Mouse (Mus musculus) liver, adult 2 months (tissue): ENCODE measurements around the gene Smtn. TPM values are rescaled to one million over a fixed set of nuclear protein-coding genes. Genes with fewer than 3 reads are reported as not detected.
A peak's percentile ranks its signal among the peaks of the same experiment; 100 is the strongest.

Experiments used
- DNase-seq: peaks from one replicate; pipeline ENCODE4 v3.0.0-alpha.2; 2011; ENCODE audit warnings: low read depth, low spot score; ENCODE audit errors: extremely low read depth
- H3K27ac ChIP-seq: fragments of 200-500 bp; replicated peaks from 2 replicates; pipeline ENCODE4 v1.5.1; 2012; ENCODE audit warnings: low read depth, mild to moderate bottlenecking, control low read depth, inconsistent platforms, low read length; ENCODE audit not compliant: insufficient read depth
- H3K27me3 ChIP-seq: fragments of 200-500 bp; 2 replicates; pipeline ENCODE4 v1.6.1; 2012; ENCODE audit warnings: mild to moderate bottlenecking, moderate library complexity, low read length, inconsistent platforms; ENCODE audit not compliant: control insufficient read depth, insufficient read depth
- H3K36me3 ChIP-seq: fragments of 200-500 bp; 2 replicates; pipeline ENCODE4 v1.6.1; 2012; ENCODE audit warnings: low read length, inconsistent platforms; ENCODE audit not compliant: control insufficient read depth, insufficient read depth
- H3K4me1 ChIP-seq: fragments of 200-500 bp; 2 replicates; pipeline ENCODE4 v1.6.1; 2011; ENCODE audit warnings: low read length; ENCODE audit not compliant: control insufficient read depth, insufficient read depth
- H3K4me3 ChIP-seq: fragments of 200-500 bp; 2 replicates; pipeline ENCODE4 v1.5.1; 2011; ENCODE audit warnings: low read depth, mild to moderate bottlenecking, control low read depth, low read length, moderate library complexity; ENCODE audit not compliant: insufficient read depth
- H3K79me2 ChIP-seq: fragments of 200-500 bp; 2 replicates; pipeline ENCODE4 v1.6.1; 2012; ENCODE audit warnings: inconsistent platforms, mild to moderate bottlenecking, low read length, moderate library complexity; ENCODE audit not compliant: control insufficient read depth, insufficient read depth
- H3K9ac ChIP-seq: fragments of 200-500 bp; 2 replicates; pipeline ENCODE4 v1.6.1; 2012; ENCODE audit warnings: low read depth, mild to moderate bottlenecking, control low read depth, inconsistent platforms, low read length
- CTCF ChIP-seq: fragments of 200-500 bp; IDR thresholded peaks from 2 replicates; pipeline ENCODE4 v1.5.1; 2011; ENCODE audit warnings: low read depth, low read length, control low read depth
- POLR2A ChIP-seq: fragments of 200-500 bp; IDR thresholded peaks from 2 replicates; pipeline ENCODE4 v1.6.1; 2011; ENCODE audit warnings: low read length, control low read depth; ENCODE audit not compliant: insufficient read depth; ENCODE audit errors: extremely low read depth
- WGBS: fragments of 180-500 bp; shearing (Covaris S2); methylation state at CpG from one replicate; pipeline ENCODE4 v1.1.7; 2018; 5-methylcytosine and 5-hydroxymethylcytosine counted together
- polyA plus RNA-seq: library from polyadenylated mRNA; depleted of rRNA; stranded (reverse); fragments of >200 nt; gene quantifications from 2 replicates; pipeline ENCODE4 v1.2.3, GENCODE M21; 2012; rRNA removed
- total RNA-seq: library from RNA; depleted of rRNA; stranded (reverse); fragments of >200 nt; gene quantifications from 2 replicates; pipeline ENCODE4 v1.2.3, GENCODE M21; 2014; rRNA removed

The Smtn gene
- 2.2 and 4.4 TPM in 2 replicates for total RNA-seq
- 2.8 and 2.9 TPM in 2 replicates for polyA plus RNA-seq

GRCm38 (mm10) chr11:3540451-3541085 lies at the start of gene Smtn:
Gene Smtn (minus strand): TSS chr11:3540612.
- no peak for TF ChIP-seq CTCF
- no peak for TF ChIP-seq POLR2A
- no peaks in the 10 kb centered on the region for H3K36me3 ChIP-seq
- DNase-seq: no peak
- WGBS: 94% methylated on average over 23 of the region's 23 CpGs
- peaks cover 5% of the 10 kb centered on the region; the same call in 1 of the 2 replicates for H3K4me1 ChIP-seq
- peak within 1 kb of the TSS; percentile 42 for H3K4me3 ChIP-seq
- H3K27ac ChIP-seq: 0 out of 2 replicates have a peak within 1 kb of the TSS, but pooled peaks have one; percentile 11
- H3K9ac ChIP-seq: no peak within 1 kb of the TSS; the same call in 1 of the 2 replicates
- H3K27me3 ChIP-seq: no peaks in the 10 kb centered on the region
- H3K79me2 ChIP-seq: no peaks in the 10 kb centered on the region

GRCm38 (mm10) chr11:3588036-3588672 lies 47.7 kb upstream of the Smtn start:
- no peaks in the 10 kb centered on the region for H3K27me3 ChIP-seq
- no peak overlapping the region for H3K4me3 ChIP-seq
- no peak for DNase-seq
- no peak for TF ChIP-seq POLR2A
- TF ChIP-seq CTCF: no peak
- H3K79me2 ChIP-seq: no peaks in the 10 kb centered on the region
- H3K9ac ChIP-seq: no peak overlapping the region
- no peaks in the 10 kb centered on the region for H3K4me1 ChIP-seq
- 80% methylated on average over 11 of the region's 11 CpGs for WGBS
- no peak overlapping the region for H3K27ac ChIP-seq
- H3K36me3 ChIP-seq: no peaks in the 10 kb centered on the region

- 30% methylated on average over 4 of the region's 4 CpGs for WGBS
- no peak overlapping the region for H3K27ac ChIP-seq
- no peaks in the 10 kb centered on the region for H3K27me3 ChIP-seq
- H3K4me3 ChIP-seq: no peak overlapping the region
- H3K4me1 ChIP-seq: no peaks in the 10 kb centered on the region
- no peaks in the 10 kb centered on the region for H3K36me3 ChIP-seq
- no peaks in the 10 kb centered on the region for H3K79me2 ChIP-seq
- H3K9ac ChIP-seq: no peak overlapping the region
- DNase-seq: no peak
- no peak for TF ChIP-seq CTCF
- no peak for TF ChIP-seq POLR2A
Measured at GRCm38 (mm10) chr11:3587350-3587749, 46.9 kb upstream of the Smtn start.

- Histone ChIP-seq H3K4me3 (no peak overlapping the region), H3K79me2 (no peaks in the 10 kb centered on the region), H3K27ac (no peak overlapping the region), H3K27me3 (no peaks in the 10 kb centered on the region), H3K9ac (no peak overlapping the region), H3K36me3 (no peaks in the 10 kb centered on the region), H3K4me1 (no peaks in the 10 kb centered on the region)
- WGBS: 66% methylated on average over 6 of the region's 6 CpGs
- DNase-seq: no peak
- TF ChIP-seq CTCF (no peak), POLR2A (no peak)
Measured at GRCm38 (mm10) chr11:3585983-3586618, 45.7 kb upstream of the Smtn start.

- TF ChIP-seq POLR2A (no peak), CTCF (no peak)
- WGBS: 93% methylated on average over 5 of the region's 5 CpGs
- Histone ChIP-seq H3K79me2 (no peaks in the 10 kb centered on the region), H3K36me3 (no peaks in the 10 kb centered on the region), H3K4me1 (no peaks in the 10 kb centered on the region), H3K4me3 (no peak overlapping the region), H3K27ac (no peak overlapping the region), H3K27me3 (no peaks in the 10 kb centered on the region), H3K9ac (no peak overlapping the region)
- no peak for DNase-seq
Measured at GRCm38 (mm10) chr11:3583127-3583526, 42.7 kb upstream of the Smtn start.
